Mouse (Mus musculus) spleen, adult 2 months (tissue): ENCODE measurements around the gene Lrmda. TPM values are rescaled to one million over a fixed set of nuclear protein-coding genes. Genes with fewer than 3 reads are reported as not detected.

Experiments
- DNase-seq, 2 experiments: peaks; one replicate each; pipeline versions ENCODE4 v3.0.0 to v3.0.0-alpha.2; 2012 to 2021; ENCODE audit warnings: low spot score in 2 of 2, low read depth in 1 of 2
- H3K27ac ChIP-seq: fragments of 200-500 bp; 2 replicates; pipeline ENCODE4 v1.5.1; 2012; ENCODE audit warnings: low read length, inconsistent platforms; ENCODE audit not compliant: insufficient read depth
- H3K27me3 ChIP-seq: fragments of 200-500 bp; 2 replicates; pipeline ENCODE4 v1.6.1; 2012; ENCODE audit warnings: mild to moderate bottlenecking, moderate library complexity, low read length, inconsistent platforms; ENCODE audit not compliant: control insufficient read depth, insufficient read depth
- H3K36me3 ChIP-seq: fragments of 200-500 bp; 2 replicates; pipeline ENCODE4 v1.6.1; 2012; ENCODE audit warnings: mild to moderate bottlenecking, low read length, inconsistent platforms; ENCODE audit not compliant: control insufficient read depth, insufficient read depth
- H3K4me1 ChIP-seq: fragments of 200-500 bp; 2 replicates; pipeline ENCODE4 v1.6.1; 2011; ENCODE audit warnings: inconsistent platforms; ENCODE audit not compliant: control insufficient read depth, insufficient read depth, insufficient read length
- H3K4me3 ChIP-seq: fragments of 200-500 bp; 2 replicates; pipeline ENCODE4 v1.5.1; 2011; ENCODE audit warnings: mild to moderate bottlenecking, inconsistent platforms; ENCODE audit not compliant: insufficient read depth, insufficient read length; ENCODE audit errors: extremely low read depth
- CTCF ChIP-seq: fragments of 200-500 bp; IDR thresholded peaks from 2 replicates; pipeline ENCODE4 v1.5.1; 2011; ENCODE audit warnings: mild to moderate bottlenecking, inconsistent platforms; ENCODE audit not compliant: insufficient read depth, insufficient read length, insufficient replicate concordance; ENCODE audit errors: extremely low read depth
- POLR2A ChIP-seq: fragments of 200-500 bp; IDR thresholded peaks from 2 replicates; pipeline ENCODE4 v1.6.1; 2011; ENCODE audit warnings: low read depth, low read length, inconsistent platforms
- WGBS: fragments of 180-500 bp; shearing (Covaris S2); methylation state at CpG from one replicate; pipeline ENCODE4 v1.1.7; 2018; 5-methylcytosine and 5-hydroxymethylcytosine counted together
- polyA plus RNA-seq: library from polyadenylated mRNA; depleted of rRNA; stranded (reverse); fragments of >200 nt; gene quantifications from 2 replicates; pipeline ENCODE4 v1.2.3, GENCODE M21; 2012

Gene Lrmda
- polyA plus RNA-seq, 1 experiment, result 0.37 TPM

DNA sequence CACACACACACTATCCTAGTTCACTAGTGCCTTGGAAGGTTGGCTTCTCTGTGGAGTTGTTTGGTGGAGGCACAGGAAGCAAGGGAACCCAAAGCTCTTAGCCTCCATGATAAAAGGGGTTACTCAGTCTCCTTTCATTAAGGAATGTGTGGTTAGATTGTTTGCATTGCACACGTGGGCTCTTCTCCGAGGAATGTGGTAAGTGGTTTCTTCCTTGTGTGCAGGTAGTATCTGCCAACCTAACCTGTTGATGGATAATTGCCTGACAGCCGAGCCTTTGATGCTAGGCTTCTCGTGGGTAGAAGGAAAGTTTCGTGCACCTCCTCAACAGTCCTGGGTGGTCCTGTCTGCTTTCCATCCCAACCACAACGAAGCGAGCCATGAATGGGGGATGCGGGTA lies 648.8 kb downstream of the Lrmda start:
- no peak for DNase-seq
- Histone ChIP-seq H3K4me1 (no peaks in the 10 kb centered on the region), H3K36me3 (no peaks in the 10 kb centered on the region), H3K27me3 (no peaks in the 10 kb centered on the region), H3K4me3 (no peak overlapping the region), H3K27ac (no peak overlapping the region)
- TF ChIP-seq POLR2A, result no peak
- no peak for TF ChIP-seq CTCF
- 87% methylated on average over 8 of the region's 8 CpGs for WGBS

- no peak overlapping the region for H3K4me3 ChIP-seq
- 89% methylated on average over 6 of the region's 6 CpGs for WGBS
- no peak for TF ChIP-seq POLR2A
- TF ChIP-seq CTCF, result no peak
Observed at GRCm38 (mm10) chr14:22668711-22669110, 649.2 kb downstream of the Lrmda start.

DNA sequence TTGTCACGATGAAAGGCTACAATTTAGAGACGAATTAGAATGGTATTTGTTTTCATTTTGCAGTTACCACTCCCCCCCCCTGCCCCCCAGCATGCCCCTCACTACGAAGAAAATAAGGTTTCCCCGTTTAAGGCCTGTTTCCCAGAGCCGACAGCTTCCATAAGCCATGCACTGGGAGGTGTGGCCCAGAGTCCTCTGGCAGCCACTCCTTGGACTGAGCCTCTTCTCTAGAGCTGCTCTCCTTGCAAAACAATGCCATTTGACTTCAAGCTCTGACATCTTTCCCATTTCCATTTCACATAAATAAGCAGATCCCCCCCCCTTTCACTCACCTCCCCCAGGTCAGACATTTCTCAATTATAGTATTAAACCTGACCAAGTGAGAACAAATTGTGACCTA lies 654.1 kb downstream of the Lrmda start:
- WGBS, result 81% methylated on average over 5 of the region's 5 CpGs
- DNase-seq, result no peak
- TF ChIP-seq CTCF (no peak), POLR2A (no peak)
- Histone ChIP-seq H3K27ac (no peak overlapping the region), H3K27me3 (no peaks in the 10 kb centered on the region), H3K4me1 (no peaks in the 10 kb centered on the region), H3K36me3 (no peaks in the 10 kb centered on the region), H3K4me3 (no peak overlapping the region)

More at GRCm38 (mm10) chr14:22668711-22669110, 649.2 kb downstream of the Lrmda start:
- no peak for DNase-seq
- no peaks in the 10 kb centered on the region for H3K4me1 ChIP-seq
- H3K36me3 ChIP-seq, result no peaks in the 10 kb centered on the region
- no peaks in the 10 kb centered on the region for H3K27me3 ChIP-seq
- no peak overlapping the region for H3K27ac ChIP-seq

- TF ChIP-seq POLR2A, result no peak
- TF ChIP-seq CTCF, result no peak
- no peaks in the 10 kb centered on the region for H3K4me1 ChIP-seq
Observed at GRCm38 (mm10) chr14:22679008-22679704, 659.6 kb downstream of the Lrmda start.

DNA sequence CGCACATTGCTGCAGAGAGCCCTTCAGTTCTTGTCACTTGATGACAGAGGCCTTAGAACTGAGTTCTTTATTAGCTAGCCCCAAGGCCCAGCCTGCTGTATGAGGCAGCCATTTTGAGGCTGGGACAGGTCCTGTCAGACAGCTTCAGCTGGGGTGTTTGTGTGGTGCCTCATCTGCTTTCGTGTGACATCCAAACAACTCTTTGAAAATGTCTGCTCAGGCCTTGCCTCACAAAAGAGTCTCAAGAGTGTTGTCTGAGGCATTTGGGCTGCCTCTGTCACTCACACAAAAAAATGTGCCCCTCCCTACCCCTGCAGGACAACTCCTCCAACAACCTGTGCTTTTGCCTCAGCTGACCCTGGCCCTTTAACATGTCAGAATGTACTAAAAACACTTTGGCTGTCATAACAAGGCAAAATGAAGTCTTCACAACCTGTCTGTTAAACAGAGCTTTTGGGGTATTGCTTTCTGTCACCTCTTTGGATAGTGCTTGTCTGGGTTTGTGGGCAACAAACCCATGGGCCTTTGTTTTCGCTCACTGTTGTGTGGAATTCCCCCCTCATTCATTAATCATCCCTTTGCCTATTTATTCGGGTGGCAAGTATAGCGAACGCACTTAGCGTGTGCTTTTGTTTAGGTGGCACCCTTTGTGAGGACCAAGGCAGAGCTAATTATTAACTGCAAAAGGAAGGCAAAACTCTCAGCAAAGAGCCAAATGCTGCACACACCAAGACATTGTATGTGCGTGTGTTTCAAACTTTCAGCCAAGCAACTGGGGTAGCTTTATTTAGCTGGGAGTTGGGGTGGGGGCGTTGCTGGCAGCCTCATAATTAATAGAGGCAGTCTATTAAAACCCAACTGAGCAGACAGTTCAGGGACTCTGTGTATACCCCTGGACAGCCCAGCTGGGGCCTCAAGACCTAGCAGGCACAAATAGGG lies 660.5 kb downstream of the Lrmda start:
- Histone ChIP-seq H3K4me3 (no peak overlapping the region), H3K4me1 (no peaks in the 10 kb centered on the region), H3K27ac (no peak overlapping the region), H3K36me3 (no peaks in the 10 kb centered on the region), H3K27me3 (no peaks in the 10 kb centered on the region)
- no peak for DNase-seq
- 90% methylated on average over 9 of the region's 9 CpGs for WGBS
- TF ChIP-seq POLR2A, result no peak
- TF ChIP-seq CTCF, result no peak

More at GRCm38 (mm10) chr14:22679008-22679704, 659.6 kb downstream of the Lrmda start:
- Histone ChIP-seq H3K27me3 (no peaks in the 10 kb centered on the region), H3K4me3 (no peak overlapping the region), H3K27ac (no peak overlapping the region), H3K36me3 (no peaks in the 10 kb centered on the region)
- no peak for DNase-seq
- WGBS, result 80% methylated on average over 5 of the region's 5 CpGs

- no peak for TF ChIP-seq CTCF
- no peak for TF ChIP-seq POLR2A
- Histone ChIP-seq H3K36me3 (no peaks in the 10 kb centered on the region), H3K4me1 (no peaks in the 10 kb centered on the region), H3K27ac (no peak overlapping the region), H3K4me3 (no peak overlapping the region), H3K27me3 (no peaks in the 10 kb centered on the region)
- no peak for DNase-seq
- 81% methylated on average over 4 of the region's 4 CpGs for WGBS
Observed at GRCm38 (mm10) chr14:22686886-22687285, 667.4 kb downstream of the Lrmda start.
